Mouse (Mus musculus): ENCODE measurements around the gene Zfp677. TPM values are rescaled to one million over a fixed set of nuclear protein-coding genes. Genes with fewer than 3 reads are reported as not detected.
A peak's percentile ranks its signal among the peaks of the same experiment; 100 is the strongest.
"Not testable (repeated sequence)": the region's sequence is repeated elsewhere in the genome, so short reads cannot be mapped to it uniquely, and the experiment has no call there.

Gene Zfp677
- 3.3 TPM in 2 replicates for polyA plus RNA-seq (2016; fragmentation: Nextera tagmentation; extraction: Ambion mirVana)

DNA sequence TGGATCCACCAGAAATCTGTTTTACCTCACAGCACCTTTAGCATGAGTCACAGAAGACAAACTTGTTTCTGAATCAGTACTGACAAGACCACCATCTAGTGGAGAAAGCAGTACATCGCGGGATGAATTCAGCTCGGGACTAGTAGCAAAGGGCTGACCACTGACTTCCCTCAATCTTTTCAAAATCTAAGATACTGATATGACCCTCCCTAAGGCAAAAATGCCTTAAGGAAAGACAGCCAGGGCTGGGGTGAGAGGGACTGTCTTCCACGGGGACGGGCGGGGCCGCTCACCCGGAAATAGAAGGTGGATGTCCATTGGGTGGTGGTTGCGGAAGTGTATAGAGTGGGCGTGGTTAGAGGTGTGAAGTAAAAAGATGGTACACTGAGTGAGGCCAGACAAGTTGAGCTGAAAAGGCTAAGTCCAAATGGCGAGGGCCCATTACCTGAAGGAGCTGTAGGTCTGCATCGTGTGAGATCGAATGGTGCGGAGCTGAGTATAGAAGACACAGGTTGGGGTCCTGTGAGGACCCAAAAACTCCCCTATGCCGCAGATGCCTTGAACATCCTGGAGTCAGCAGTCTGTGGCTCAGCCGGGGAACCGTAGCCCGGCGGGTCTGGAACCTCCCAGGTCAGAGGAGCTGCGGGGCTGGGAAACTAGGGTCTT, at the start of gene Zfp677:
Zfp677 (plus strand) TSS at position 358 of the 666 bp plus-strand sequence.
- peak; percentile 97 for ATAC-seq (ENCODE audit: insufficient number of reproducible peaks, insufficient read depth, low FRiP score, low TSS enrichment)
- H3K36me3 ChIP-seq = no peaks in the 10 kb centered on the region
- no peaks in the 10 kb centered on the region for H3K9me3 ChIP-seq
- H3K4me3 ChIP-seq = peak within 1 kb of the TSS; percentile 51
- 6% methylated on average over 20 of the region's 20 CpGs for WGBS
- no peaks in the 10 kb centered on the region for H3K27me3 ChIP-seq
- no peaks in the 10 kb centered on the region for H3K4me1 ChIP-seq
- H3K27ac ChIP-seq = no peak within 1 kb of the TSS
- H3K9ac ChIP-seq = peak within 1 kb of the TSS; percentile 28; the same call in 1 of the 2 replicates
- peak within 1 kb of the TSS; percentile 72 for H3K4me2 ChIP-seq (replicated peaks)

DNA sequence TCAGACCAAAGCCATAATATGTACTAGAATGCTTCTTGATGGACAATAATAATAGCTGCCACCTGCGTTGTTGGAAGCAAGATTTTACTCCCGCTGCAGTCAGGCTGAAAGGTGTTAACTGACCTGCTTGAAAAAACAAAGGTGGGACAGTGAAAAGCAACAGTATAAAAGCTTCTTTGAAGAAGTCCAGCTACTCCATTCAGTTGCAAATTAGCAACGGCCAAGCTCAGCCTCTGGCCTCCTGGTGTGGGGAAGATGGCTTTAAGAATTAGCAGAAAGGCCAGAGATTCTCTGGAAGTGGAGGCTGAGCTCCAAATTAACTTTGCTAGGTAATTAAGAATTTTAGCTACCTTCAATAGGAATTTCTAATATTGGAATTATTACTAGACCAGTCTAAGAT, 15.5 kb upstream of the Zfp677 start:
- H3K9ac ChIP-seq; H3K36me3 ChIP-seq; H3K4me1 ChIP-seq; H3K4me2 ChIP-seq (replicated peaks); ATAC-seq (ENCODE audit: insufficient number of reproducible peaks, insufficient read depth, low FRiP score, low TSS enrichment); H3K27me3 ChIP-seq; H3K4me3 ChIP-seq; H3K27ac ChIP-seq; H3K9me3 ChIP-seq: not testable (repeated sequence)
- 12% methylated on average over 3 of the region's 3 CpGs for WGBS

DNA sequence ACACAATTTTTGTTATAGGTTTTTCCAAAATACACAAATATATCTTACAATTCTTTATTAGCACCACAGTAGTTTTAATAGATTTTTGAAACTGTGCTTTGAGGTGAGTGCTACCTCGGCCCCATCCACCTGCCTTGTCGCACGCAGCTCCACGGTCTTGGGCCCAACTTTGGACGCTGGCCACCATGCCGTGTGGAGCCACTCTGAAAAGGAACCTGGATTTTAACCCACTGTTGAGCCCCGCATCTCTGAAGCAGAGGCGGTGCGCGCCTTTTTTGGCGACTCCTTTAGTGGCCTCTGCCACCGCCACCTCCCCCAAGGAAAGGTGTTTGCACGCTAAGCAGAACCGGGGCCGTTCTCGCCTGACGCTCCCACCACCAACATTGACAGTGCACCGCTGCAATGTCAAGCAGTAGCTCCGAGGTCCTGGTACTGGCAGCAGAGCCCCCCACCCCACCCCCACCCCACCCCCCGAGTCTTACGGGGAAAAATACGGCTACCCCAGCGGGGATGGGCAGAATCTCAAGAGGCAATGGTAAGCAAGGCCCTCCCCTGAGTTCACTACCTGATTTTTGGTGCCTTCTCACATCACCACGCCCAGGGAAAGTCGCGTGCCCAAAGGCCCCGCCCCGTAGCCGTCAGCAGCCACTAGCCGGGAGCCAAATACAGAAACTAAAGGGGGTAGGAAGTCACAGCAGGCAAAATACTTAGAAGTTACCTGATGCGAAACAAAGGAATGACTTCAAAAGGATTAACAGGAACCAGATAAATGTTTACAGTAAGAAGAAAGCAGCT, 13.4 kb upstream of the Zfp677 start:
- H3K27me3 ChIP-seq = no peaks in the 10 kb centered on the region
- H3K4me2 ChIP-seq (replicated peaks) = peak overlapping the region; percentile 64
- H3K9ac ChIP-seq = peak overlapping the region; percentile 47
- H3K4me3 ChIP-seq = peak overlapping the region; percentile 35
- 12% methylated on average over 31 of the region's 31 CpGs for WGBS
- H3K27ac ChIP-seq = no peak overlapping the region
- H3K4me1 ChIP-seq = no peaks in the 10 kb centered on the region
- H3K9me3 ChIP-seq = no peaks in the 10 kb centered on the region
- no peak for ATAC-seq (ENCODE audit: insufficient number of reproducible peaks, insufficient read depth, low FRiP score, low TSS enrichment)
- H3K36me3 ChIP-seq = no peaks in the 10 kb centered on the region

DNA sequence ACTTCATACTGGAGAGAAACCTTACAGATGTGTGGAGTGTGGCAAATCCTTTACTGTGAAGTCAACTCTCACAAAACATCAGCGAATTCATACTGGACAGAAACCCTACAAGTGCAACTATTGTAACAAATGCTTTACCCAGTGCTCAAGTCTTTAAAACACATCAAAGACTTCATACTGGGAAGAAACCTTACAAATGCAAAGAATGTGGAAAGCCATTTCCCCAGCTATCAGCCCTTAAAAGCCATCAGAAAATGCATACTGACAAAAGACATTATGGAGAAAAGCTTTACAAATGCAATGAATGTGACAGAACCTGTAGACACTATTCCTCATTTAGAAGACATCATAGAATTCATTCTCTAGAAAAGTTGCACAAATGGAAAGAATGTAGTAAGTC, 8.2 kb upstream of the Zfp677 start:
- Histone ChIP-seq H3K4me2 (replicated peaks) (no peak overlapping the region), H3K9me3 (no peaks in the 10 kb centered on the region), H3K9ac (no peak overlapping the region), H3K27me3 (no peaks in the 10 kb centered on the region), H3K4me3 (no peak overlapping the region), H3K4me1 (no peaks in the 10 kb centered on the region), H3K27ac (no peak overlapping the region), H3K36me3 (no peaks in the 10 kb centered on the region)
- no peak for ATAC-seq (ENCODE audit: insufficient number of reproducible peaks, insufficient read depth, low FRiP score, low TSS enrichment)
- 67% methylated on average over 1 of the region's 1 CpGs for WGBS

DNA sequence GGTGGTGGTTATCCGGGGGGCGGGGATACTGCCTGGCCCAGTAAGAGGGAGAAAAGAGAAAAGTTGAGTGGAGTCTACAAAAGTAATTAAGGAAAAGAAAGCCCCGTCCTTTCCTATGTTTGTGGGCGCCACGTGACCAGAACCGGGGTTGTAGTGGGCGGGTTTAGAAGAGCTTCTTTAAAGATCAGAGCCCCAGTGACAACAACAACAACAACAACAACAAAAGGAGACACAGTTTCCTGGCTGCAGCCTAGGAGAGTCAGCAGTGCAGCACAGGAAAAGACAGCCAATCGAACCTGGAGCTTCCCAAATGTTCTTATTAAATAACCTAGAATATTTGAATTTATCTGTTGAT, 486 bp downstream of the Zfp677 start:
- Histone ChIP-seq H3K4me3 (peak overlapping the region; percentile 51), H3K36me3 (no peaks in the 10 kb centered on the region), H3K27ac (no peak overlapping the region), H3K27me3 (no peaks in the 10 kb centered on the region), H3K4me1 (no peaks in the 10 kb centered on the region), H3K9ac (peak overlapping the region; percentile 28; the same call in 1 of the 2 replicates), H3K9me3 (no peaks in the 10 kb centered on the region), H3K4me2 (replicated peaks) (peak overlapping the region; percentile 72)
- 12% methylated on average over 8 of the region's 8 CpGs for WGBS
- no peak for ATAC-seq (ENCODE audit: insufficient number of reproducible peaks, insufficient read depth, low FRiP score, low TSS enrichment)

DNA sequence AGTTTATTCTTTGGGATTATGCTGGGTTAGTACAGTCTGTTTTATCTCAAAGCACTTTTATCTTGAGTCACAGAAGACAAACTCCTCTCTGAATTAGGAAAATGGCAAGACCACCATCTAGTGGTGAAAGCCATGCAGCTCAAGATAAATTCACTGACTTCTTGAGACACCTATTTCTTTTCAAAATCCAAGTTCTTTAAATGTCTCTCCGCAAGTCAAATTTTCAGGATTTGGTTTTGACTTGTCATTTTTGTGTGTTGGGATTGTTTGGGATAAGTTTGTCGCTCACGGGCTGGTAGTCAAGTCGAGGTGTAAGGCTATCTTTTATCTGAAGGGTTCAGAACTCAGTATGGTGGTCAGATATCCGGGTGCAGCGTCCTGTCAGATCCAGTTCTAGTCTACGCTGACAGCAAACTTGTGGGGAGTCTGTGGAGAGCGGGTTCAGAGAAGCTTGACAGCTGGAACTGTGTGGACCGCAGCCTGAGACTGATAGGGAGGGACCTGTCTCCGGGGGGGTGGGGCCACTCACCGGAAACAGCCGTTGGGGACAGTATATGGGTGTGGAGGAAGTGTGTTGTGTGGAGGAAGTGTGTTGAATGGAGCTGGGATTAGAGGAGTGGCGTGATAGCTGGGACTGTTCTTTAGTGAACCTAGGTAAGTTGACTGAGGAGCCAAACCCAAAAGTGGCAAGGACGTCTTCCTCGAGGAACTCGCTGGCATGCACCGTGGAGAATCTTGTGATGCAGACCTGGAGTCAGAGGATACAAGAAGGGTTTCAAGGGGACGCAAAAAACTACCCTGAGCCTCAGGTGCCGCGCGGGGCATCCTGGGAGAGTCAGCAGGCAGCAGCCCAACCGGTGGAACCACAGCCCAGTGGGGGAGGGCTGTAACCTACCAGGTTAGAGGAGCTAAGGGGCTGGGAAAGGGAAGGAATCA, 39.4 kb downstream of the Zfp677 start, which contains the start of gene Zfp54:
Zfp54 (plus strand) TSS at position 564 of the 936 bp plus-strand sequence.
- Histone ChIP-seq H3K4me1 (no peaks in the 10 kb centered on the region), H3K9me3 (no peaks in the 10 kb centered on the region), H3K4me3 (peak within 1 kb of the TSS; percentile 47), H3K27ac (peak within 1 kb of the TSS; percentile 36; the same call in 1 of the 2 replicates), H3K27me3 (no peaks in the 10 kb centered on the region), H3K36me3 (no peaks in the 10 kb centered on the region), H3K4me2 (replicated peaks) (peak within 1 kb of the TSS; percentile 88), H3K9ac (peak within 1 kb of the TSS; percentile 36; the same call in 1 of the 2 replicates)
- WGBS = under 1% methylated on average over 22 of the region's 22 CpGs
- ATAC-seq (ENCODE audit: insufficient number of reproducible peaks, insufficient read depth, low FRiP score, low TSS enrichment) = peak; percentile 99

DNA sequence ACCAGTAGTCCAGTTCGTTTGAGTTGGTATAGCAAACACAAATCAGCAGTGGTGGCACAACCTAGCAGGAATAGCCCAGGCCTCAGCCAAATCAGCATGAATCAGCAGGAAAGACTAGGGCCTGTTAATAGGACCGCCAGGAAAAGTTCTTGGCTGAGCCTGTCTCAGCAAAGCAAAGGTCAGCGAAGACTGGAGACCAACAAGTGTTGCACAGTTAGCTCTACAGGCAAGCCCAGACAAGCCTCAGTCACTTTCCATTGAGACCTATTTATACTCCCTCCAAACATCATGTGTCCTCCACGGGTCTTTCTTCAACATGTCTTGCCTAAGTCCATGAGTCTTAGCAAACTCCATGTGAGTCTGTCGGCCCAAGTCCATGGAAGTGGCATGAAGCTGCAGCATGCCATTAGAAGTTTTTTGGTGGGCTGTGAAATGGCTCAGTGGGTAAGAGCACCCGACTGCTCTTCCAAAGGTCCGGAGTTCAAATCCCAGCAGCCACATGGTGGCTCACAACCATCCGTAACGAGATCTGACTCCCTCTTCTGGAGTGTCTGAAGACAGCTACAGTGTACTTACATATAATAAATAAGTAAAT, 55.4 kb downstream of the Zfp677 start:
- not testable (repeated sequence) for H3K27ac ChIP-seq; H3K4me3 ChIP-seq; H3K27me3 ChIP-seq; H3K4me2 ChIP-seq (replicated peaks); H3K9me3 ChIP-seq; H3K9ac ChIP-seq; H3K36me3 ChIP-seq; H3K4me1 ChIP-seq; ATAC-seq (ENCODE audit: insufficient number of reproducible peaks, insufficient read depth, low FRiP score, low TSS enrichment)
- 82% methylated on average over 9 of the region's 9 CpGs for WGBS

Other genes starting within 250 kb of the Zfp677 start
- gene Vmn1r234, start 157.7 kb upstream of the Zfp677 start, polyA plus RNA-seq (2016; fragmentation: Nextera tagmentation; extraction: Ambion mirVana) = not detected in 2 replicates
- not detected in 2 replicates for gene Vmn1r235, start 127.3 kb upstream of the Zfp677 start, polyA plus RNA-seq (2016; fragmentation: Nextera tagmentation; extraction: Ambion mirVana)
- not detected in 2 replicates for gene Vmn1r236, start 100.8 kb upstream of the Zfp677 start, polyA plus RNA-seq (2016; fragmentation: Nextera tagmentation; extraction: Ambion mirVana)
- gene Vmn1r237, start 71.9 kb upstream of the Zfp677 start, polyA plus RNA-seq (2016; fragmentation: Nextera tagmentation; extraction: Ambion mirVana) = not detected in 2 replicates
- gene Zfp54, start 39.5 kb downstream of the Zfp677 start, polyA plus RNA-seq (2016; fragmentation: Nextera tagmentation; extraction: Ambion mirVana) = 2.8 and 3.3 TPM in 2 replicates
- gene Zfp51, start 66.6 kb downstream of the Zfp677 start, polyA plus RNA-seq (2016; fragmentation: Nextera tagmentation; extraction: Ambion mirVana) = 15.3 and 16.0 TPM in 2 replicates
- gene Zfp53, start 105.2 kb downstream of the Zfp677 start, polyA plus RNA-seq (2016; fragmentation: Nextera tagmentation; extraction: Ambion mirVana) = 10.0 and 11.5 TPM in 2 replicates
- gene Zfp52, start 151.8 kb downstream of the Zfp677 start, polyA plus RNA-seq (2016; fragmentation: Nextera tagmentation; extraction: Ambion mirVana) = 4.8 and 4.9 TPM in 2 replicates
- gene Zfp948, start 183.3 kb downstream of the Zfp677 start, polyA plus RNA-seq (2016; fragmentation: Nextera tagmentation; extraction: Ambion mirVana) = 13.8 and 14.7 TPM in 2 replicates

All from embryonic facial prominence, embryonic 12.5 days (tissue).